Mouse (Mus musculus) stomach, postnatal 0 days (tissue): ENCODE results near the gene Slc24a3.

Experiments used
- CTCF ChIP-seq: IDR thresholded peaks from 2 replicates; pipeline ENCODE4 v1.5.1; 2016; ENCODE audit warnings: antibody characterized with exemption, low read depth, mild to moderate bottlenecking, moderate library complexity
- EP300 ChIP-seq: optimal IDR thresholded peaks from 2 replicates; pipeline ENCODE3; 2016; ENCODE audit warnings: antibody characterized with exemption

- TF ChIP-seq CTCF: no peak
- no peak for TF ChIP-seq EP300
Measured at GRCm38 (mm10) chr2:145318916-145319315, 151.4 kb downstream of the Slc24a3 start.
